Mouse (Mus musculus): Measurements from ENCODE around the gene Hsd3b7. TPM values are rescaled to one million over a fixed set of nuclear protein-coding genes. Genes with fewer than 3 reads are reported as not detected.

Hsd3b7 gene
- polyA plus RNA-seq, 1 experiment: 6.1 TPM

DNA sequence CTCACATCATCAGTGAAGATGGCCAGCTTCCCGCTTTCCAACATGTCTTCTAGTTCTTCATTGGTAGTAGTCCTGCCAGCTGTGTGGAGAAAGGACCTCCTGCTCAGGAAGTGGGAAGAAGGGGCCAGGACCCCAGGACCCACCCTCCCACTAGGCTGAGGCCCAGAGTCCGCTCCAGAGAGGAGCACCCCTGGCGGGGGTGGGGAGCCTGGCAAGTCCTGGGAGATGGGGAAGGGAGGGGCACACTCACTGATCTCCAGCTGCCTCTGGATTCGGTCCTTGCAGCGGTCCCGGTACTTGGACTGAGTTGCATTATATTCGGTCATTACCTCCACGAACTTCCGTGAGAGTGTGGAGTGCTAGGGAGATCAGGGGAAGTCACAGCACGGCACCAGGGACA, 10.2 kb downstream of the Hsd3b7 start:
- H3K4me3 ChIP-seq (ENCODE audit: control insufficient read depth, low read depth, low read length): no peak overlapping the region
- no peak overlapping the region for H3K27ac ChIP-seq (ENCODE audit: control insufficient read depth, insufficient read depth, low read depth, low read length)
- peaks cover 2% of the 10 kb centered on the region; the same call in 1 of the 2 replicates for H3K4me1 ChIP-seq (ENCODE audit: control insufficient read depth, insufficient read depth, low read length)
- no peaks in the 10 kb centered on the region for H3K36me3 ChIP-seq (ENCODE audit: control insufficient read depth, insufficient read depth, low read length)
- H3K27me3 ChIP-seq (ENCODE audit: control insufficient read depth, insufficient read depth, low read length): no peaks in the 10 kb centered on the region
- TF ChIP-seq POLR2A (IDR thresholded peaks at IDR 0.05; ENCODE audit: control insufficient read depth, low read depth, low read length) (no peak), CTCF (IDR thresholded peaks at IDR 0.05; ENCODE audit: control insufficient read depth, insufficient read depth, insufficient replicate concordance, low read depth, low read length) (no peak)

DNA sequence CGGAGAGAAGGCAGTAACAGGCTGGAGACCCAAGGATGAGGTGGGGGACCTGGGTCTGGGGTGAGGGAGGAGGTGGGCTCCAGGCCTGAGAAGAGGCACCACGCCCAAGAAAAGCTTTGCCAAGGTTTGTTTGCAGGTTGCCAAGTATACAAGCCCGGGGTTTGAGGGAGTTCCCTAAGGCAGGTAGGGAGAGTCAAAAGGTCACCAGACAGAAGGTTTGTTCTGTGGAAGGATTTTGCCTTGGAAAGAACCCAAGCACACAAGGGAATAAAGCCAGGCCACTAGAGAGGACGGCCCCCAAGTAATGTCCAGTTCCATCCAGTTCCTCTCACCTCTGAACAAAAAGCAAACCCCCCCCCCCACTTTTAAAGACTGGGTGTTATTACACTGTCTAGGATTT, 10.8 kb downstream of the Hsd3b7 start:
- peaks cover 2% of the 10 kb centered on the region; the same call in 1 of the 2 replicates for H3K4me1 ChIP-seq (ENCODE audit: control insufficient read depth, insufficient read depth, low read length)
- H3K4me3 ChIP-seq (ENCODE audit: control insufficient read depth, low read depth, low read length): no peak overlapping the region
- no peaks in the 10 kb centered on the region for H3K27me3 ChIP-seq (ENCODE audit: control insufficient read depth, insufficient read depth, low read length)
- H3K36me3 ChIP-seq (ENCODE audit: control insufficient read depth, insufficient read depth, low read length): no peaks in the 10 kb centered on the region
- TF ChIP-seq CTCF (IDR thresholded peaks at IDR 0.05; ENCODE audit: control insufficient read depth, insufficient read depth, insufficient replicate concordance, low read depth, low read length) (no peak), POLR2A (IDR thresholded peaks at IDR 0.05; ENCODE audit: control insufficient read depth, low read depth, low read length) (no peak)
- H3K27ac ChIP-seq (ENCODE audit: control insufficient read depth, insufficient read depth, low read depth, low read length): no peak overlapping the region

DNA sequence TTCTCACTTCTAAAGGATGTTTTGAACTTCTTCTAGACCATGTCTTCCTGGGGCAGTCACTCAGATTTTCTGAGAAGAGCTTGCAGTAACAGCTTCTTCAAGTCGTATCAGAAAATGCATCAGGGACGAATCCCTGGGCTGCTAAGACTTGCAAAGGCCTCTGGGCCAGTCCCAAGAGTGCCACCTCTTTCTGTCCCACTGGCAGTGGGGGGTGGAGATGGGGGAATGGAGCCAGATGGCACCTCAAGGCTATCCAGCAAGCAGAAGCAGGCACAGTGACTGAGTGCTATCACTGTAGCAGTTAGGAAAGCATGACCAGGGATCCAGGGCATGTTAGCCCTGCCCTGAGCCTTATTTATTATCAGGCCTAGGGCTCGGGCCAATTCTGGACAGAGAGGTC, 11.9 kb downstream of the Hsd3b7 start:
- H3K27ac ChIP-seq (ENCODE audit: control insufficient read depth, insufficient read depth, low read depth, low read length): no peak overlapping the region; the same call in 1 of the 2 replicates
- peaks cover 2% of the 10 kb centered on the region; the same call in 1 of the 2 replicates for H3K4me1 ChIP-seq (ENCODE audit: control insufficient read depth, insufficient read depth, low read length)
- H3K36me3 ChIP-seq (ENCODE audit: control insufficient read depth, insufficient read depth, low read length): no peaks in the 10 kb centered on the region
- no peak overlapping the region for H3K4me3 ChIP-seq (ENCODE audit: control insufficient read depth, low read depth, low read length)
- H3K27me3 ChIP-seq (ENCODE audit: control insufficient read depth, insufficient read depth, low read length): no peaks in the 10 kb centered on the region
- TF ChIP-seq CTCF (IDR thresholded peaks at IDR 0.05; ENCODE audit: control insufficient read depth, insufficient read depth, insufficient replicate concordance, low read depth, low read length) (no peak), POLR2A (IDR thresholded peaks at IDR 0.05; ENCODE audit: control insufficient read depth, low read depth, low read length) (no peak)

DNA sequence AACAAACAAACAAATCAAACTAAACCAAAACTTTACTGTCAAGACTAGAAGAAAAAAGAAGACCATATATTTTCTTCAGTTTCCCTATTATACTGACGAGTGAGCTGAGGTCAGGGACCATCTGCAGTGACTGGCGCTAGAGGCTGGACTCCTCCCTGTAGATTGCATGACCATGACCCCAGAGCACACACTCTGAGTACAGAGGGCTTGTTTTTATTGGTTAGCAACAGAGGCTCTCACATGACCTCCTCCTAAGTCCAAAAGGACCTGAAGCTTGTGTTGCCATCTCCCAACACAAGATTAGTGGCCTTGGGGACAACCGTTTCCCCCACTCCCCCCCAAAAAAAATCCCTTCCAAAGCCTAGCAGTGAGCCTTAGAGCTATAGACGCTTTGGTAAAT, 13.4 kb downstream of the Hsd3b7 start:
- Histone ChIP-seq H3K4me3 (ENCODE audit: control insufficient read depth, low read depth, low read length) (no peak overlapping the region), H3K4me1 (ENCODE audit: control insufficient read depth, insufficient read depth, low read length) (peaks cover 2% of the 10 kb centered on the region; the same call in 1 of the 2 replicates), H3K27me3 (ENCODE audit: control insufficient read depth, insufficient read depth, low read length) (no peaks in the 10 kb centered on the region), H3K27ac (ENCODE audit: control insufficient read depth, insufficient read depth, low read depth, low read length) (peak overlapping the region; percentile 73), H3K36me3 (ENCODE audit: control insufficient read depth, insufficient read depth, low read length) (no peaks in the 10 kb centered on the region)
- no peak for TF ChIP-seq CTCF (IDR thresholded peaks at IDR 0.05; ENCODE audit: control insufficient read depth, insufficient read depth, insufficient replicate concordance, low read depth, low read length)
- TF ChIP-seq POLR2A (IDR thresholded peaks at IDR 0.05; ENCODE audit: control insufficient read depth, low read depth, low read length): no peak

DNA sequence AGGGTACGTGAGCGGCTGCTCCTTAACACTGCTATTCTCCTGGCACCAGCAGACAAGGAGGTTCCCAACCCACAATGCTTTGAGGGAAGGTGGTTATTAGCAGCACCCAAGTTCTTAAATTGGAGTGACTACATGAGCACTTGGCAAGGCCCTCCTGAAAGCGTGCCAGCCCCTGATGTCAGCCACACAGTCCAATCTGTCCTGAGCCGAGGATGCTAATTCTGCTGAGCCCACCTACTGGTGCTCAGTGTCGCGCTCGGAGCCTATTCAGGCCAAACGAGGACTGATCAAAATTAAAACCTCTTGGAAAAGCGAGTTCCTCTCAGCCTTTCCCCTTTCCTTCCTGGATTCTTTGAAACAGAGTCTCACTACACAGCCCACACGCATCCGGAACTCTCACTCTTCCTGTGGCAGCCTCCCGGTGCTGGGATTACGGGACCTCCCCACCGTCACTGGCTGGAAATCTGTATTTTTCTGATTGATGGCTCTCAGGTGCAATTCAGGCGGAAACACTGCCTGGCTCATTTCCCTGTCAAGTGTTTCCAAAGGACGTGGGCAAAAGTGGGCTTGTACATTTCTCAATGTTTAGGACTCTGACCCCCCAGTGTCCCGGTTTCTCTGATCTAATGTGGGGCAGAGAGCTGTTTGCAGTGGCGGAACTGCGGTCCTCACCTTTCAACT, 14.0 kb downstream of the Hsd3b7 start:
- Histone ChIP-seq H3K27ac (ENCODE audit: control insufficient read depth, insufficient read depth, low read depth, low read length) (peak overlapping the region; percentile 73), H3K27me3 (ENCODE audit: control insufficient read depth, insufficient read depth, low read length) (no peaks in the 10 kb centered on the region), H3K4me3 (ENCODE audit: control insufficient read depth, low read depth, low read length) (no peak overlapping the region), H3K4me1 (ENCODE audit: control insufficient read depth, insufficient read depth, low read length) (peaks cover 2% of the 10 kb centered on the region; the same call in 1 of the 2 replicates), H3K36me3 (ENCODE audit: control insufficient read depth, insufficient read depth, low read length) (no peaks in the 10 kb centered on the region)
- no peak for TF ChIP-seq POLR2A (IDR thresholded peaks at IDR 0.05; ENCODE audit: control insufficient read depth, low read depth, low read length)
- no peak for TF ChIP-seq CTCF (IDR thresholded peaks at IDR 0.05; ENCODE audit: control insufficient read depth, insufficient read depth, insufficient replicate concordance, low read depth, low read length)

DNA sequence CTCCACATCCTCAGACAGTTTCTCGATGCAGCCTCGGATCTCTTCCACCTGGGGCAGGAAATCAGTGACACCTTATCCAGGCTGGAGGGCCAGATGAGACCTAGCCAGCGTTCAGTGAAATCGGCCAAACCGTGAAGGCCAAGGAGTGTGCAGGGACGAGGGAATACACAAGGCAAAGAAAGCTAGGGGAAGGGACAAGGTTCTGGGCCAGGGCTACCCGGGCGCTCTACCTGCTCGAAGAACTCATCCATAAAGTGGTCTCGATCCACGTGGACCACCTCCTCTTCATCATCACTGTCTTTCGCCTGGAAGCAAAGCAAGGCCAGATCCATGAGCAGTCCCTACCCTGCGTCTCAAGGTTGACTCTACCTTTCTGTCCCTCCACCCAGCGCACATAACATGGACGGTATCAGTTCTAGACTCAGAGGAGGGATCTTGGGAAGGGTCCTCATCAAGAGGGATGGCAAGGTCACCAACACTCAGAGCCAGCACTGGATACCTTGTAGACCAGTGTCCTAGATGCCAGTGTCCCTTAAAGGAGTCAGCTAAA, 14.8 kb downstream of the Hsd3b7 start:
- Histone ChIP-seq H3K27ac (ENCODE audit: control insufficient read depth, insufficient read depth, low read depth, low read length) (peak overlapping the region; percentile 27; the same call in 1 of the 2 replicates), H3K27me3 (ENCODE audit: control insufficient read depth, insufficient read depth, low read length) (no peaks in the 10 kb centered on the region), H3K36me3 (ENCODE audit: control insufficient read depth, insufficient read depth, low read length) (no peaks in the 10 kb centered on the region), H3K4me3 (ENCODE audit: control insufficient read depth, low read depth, low read length) (no peak overlapping the region), H3K4me1 (ENCODE audit: control insufficient read depth, insufficient read depth, low read length) (peaks cover 2% of the 10 kb centered on the region; the same call in 1 of the 2 replicates)
- TF ChIP-seq CTCF (IDR thresholded peaks at IDR 0.05; ENCODE audit: control insufficient read depth, insufficient read depth, insufficient replicate concordance, low read depth, low read length) (no peak), POLR2A (IDR thresholded peaks at IDR 0.05; ENCODE audit: control insufficient read depth, low read depth, low read length) (no peak)

DNA sequence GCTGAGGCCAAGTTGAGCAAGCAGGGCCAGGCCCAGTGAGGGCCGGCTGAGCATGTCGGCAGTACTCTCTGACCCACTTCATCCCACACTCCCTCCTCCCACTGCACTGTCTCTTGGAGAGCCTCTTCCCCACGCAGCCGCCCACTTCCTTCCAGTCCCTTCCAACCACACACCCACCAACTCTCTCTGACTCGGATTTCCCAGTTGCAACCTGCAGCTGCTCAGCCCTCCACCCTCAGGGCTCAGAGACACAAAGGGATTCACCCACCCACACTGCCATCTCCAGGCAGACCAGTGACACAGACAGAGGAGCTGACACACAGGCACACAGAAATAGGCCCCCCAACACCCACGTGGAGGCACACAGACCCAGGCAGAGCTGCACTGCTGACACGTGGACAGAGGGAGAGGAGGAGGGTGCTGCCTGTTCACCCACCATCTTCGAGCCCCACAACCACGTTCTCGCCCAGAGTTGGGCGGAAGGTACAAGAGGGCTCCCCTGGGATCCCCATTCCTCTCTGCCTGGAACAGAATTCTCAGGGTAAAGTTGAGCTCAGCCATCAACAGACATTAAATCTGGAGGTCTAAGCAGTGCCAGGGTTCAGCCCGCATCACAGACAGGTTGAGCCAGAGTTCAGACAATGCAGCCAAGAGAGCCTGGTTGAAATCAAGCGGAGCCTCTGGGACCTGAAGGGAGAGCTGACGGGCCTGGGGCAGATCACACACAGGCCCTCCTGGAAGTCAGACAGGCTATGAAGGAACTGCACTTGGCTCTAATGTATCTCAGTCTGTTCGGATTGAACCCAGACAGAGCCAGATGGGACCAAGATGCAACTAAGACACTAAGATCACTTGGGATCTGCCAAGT, 15.8 kb downstream of the Hsd3b7 start:
- Histone ChIP-seq H3K36me3 (ENCODE audit: control insufficient read depth, insufficient read depth, low read length) (no peaks in the 10 kb centered on the region), H3K4me1 (ENCODE audit: control insufficient read depth, insufficient read depth, low read length) (peaks cover 2% of the 10 kb centered on the region; the same call in 1 of the 2 replicates), H3K27ac (ENCODE audit: control insufficient read depth, insufficient read depth, low read depth, low read length) (peak overlapping the region; percentile 40), H3K27me3 (ENCODE audit: control insufficient read depth, insufficient read depth, low read length) (no peaks in the 10 kb centered on the region), H3K4me3 (ENCODE audit: control insufficient read depth, low read depth, low read length) (no peak overlapping the region)
- TF ChIP-seq CTCF (IDR thresholded peaks at IDR 0.05; ENCODE audit: control insufficient read depth, insufficient read depth, insufficient replicate concordance, low read depth, low read length) (peak; percentile 24; the same call in 1 of the 2 replicates), POLR2A (IDR thresholded peaks at IDR 0.05; ENCODE audit: control insufficient read depth, low read depth, low read length) (no peak)

All from testis, adult 2 months (tissue).